Mouse (Mus musculus) lung, postnatal 0 days (tissue): ENCODE measurements around the gene Wbp2nl.

Experiments used
- CTCF ChIP-seq: IDR thresholded peaks from 2 replicates; pipeline ENCODE4 v1.5.1; 2016; ENCODE audit warnings: antibody characterized with exemption, mild to moderate bottlenecking
- EP300 ChIP-seq: IDR thresholded peaks from 2 replicates; pipeline ENCODE4 v1.6.1; 2016; ENCODE audit warnings: antibody characterized with exemption, mild to moderate bottlenecking, control low read depth

- TF ChIP-seq CTCF (peak; percentile 99), EP300 (peak; percentile 47; the same call in 1 of the 2 replicates)
Observed at GRCm38 (mm10) chr15:82354126-82354945, 55.6 kb downstream of the Wbp2nl start, which contains the start of gene Ndufa6.
